Mouse (Mus musculus) embryonic facial prominence, embryonic 11.5 days (tissue): ENCODE data around the gene Dglucy. TPM values are rescaled to one million over a fixed set of nuclear protein-coding genes. Genes with fewer than 3 reads are reported as not detected.

ENCODE experiments used
- ATAC-seq: fragments of 200-750 bp; cut with Nextera tagmentation; replicated peaks from 2 replicates; pipeline ENCODE4 v1.8.0; 2017; ENCODE audit warnings: low read depth; ENCODE audit not compliant: insufficient number of reproducible peaks, low FRiP score, low TSS enrichment
- DNase-seq: peaks from one replicate; pipeline ENCODE4 v3.0.0-alpha.2; 2015; ENCODE audit warnings: low spot score
- H3K27ac ChIP-seq: fragments of 300-500 bp; sonication (generic); replicated peaks from 2 replicates; pipeline ENCODE4 v1.5.1; 2014; ENCODE audit warnings: mild to moderate bottlenecking, low read depth, low read length, control low read depth
- H3K27me3 ChIP-seq: fragments of 300-500 bp; sonication (generic); 2 replicates; pipeline ENCODE4 v1.6.1; 2014; ENCODE audit warnings: mild to moderate bottlenecking, low read length, moderate library complexity, mixed read lengths; ENCODE audit not compliant: control insufficient read depth, insufficient read depth
- H3K36me3 ChIP-seq: fragments of 300-500 bp; sonication (generic); replicated peaks from 2 replicates; pipeline ENCODE4 v1.6.1; 2014; ENCODE audit warnings: low read depth, mild to moderate bottlenecking, low read length, moderate library complexity, mixed read lengths; ENCODE audit not compliant: control insufficient read depth, insufficient read depth
- H3K4me1 ChIP-seq: fragments of 300-500 bp; sonication (generic); 2 replicates; pipeline ENCODE4 v1.6.1; 2014; ENCODE audit warnings: low read length, mixed read lengths; ENCODE audit not compliant: control insufficient read depth, insufficient read depth
- H3K4me2 ChIP-seq: fragments of 300-500 bp; sonication (generic); 2 replicates; pipeline ENCODE4 v1.6.1; 2014; ENCODE audit warnings: low read depth, mild to moderate bottlenecking, control low read depth, low read length, moderate library complexity
- H3K4me3 ChIP-seq: fragments of 300-500 bp; sonication (generic); 2 replicates; pipeline ENCODE4 v1.5.1; 2014; ENCODE audit warnings: low read depth, low read length, control low read depth
- H3K9ac ChIP-seq: fragments of 300-500 bp; sonication (generic); replicated peaks from 2 replicates; pipeline ENCODE4 v1.6.1; 2014; ENCODE audit warnings: mild to moderate bottlenecking, control low read depth, low read length
- H3K9me3 ChIP-seq: fragments of 300-500 bp; sonication (generic); replicated peaks from 2 replicates; pipeline ENCODE4 v1.6.1; 2016; ENCODE audit warnings: mild to moderate bottlenecking, low read length, inconsistent platforms, mixed read lengths; ENCODE audit not compliant: control insufficient read depth
- WGBS: fragments of 180-500 bp; shearing (Covaris S2); extraction: QIAGEN DNeasy Blood & Tissue Kit; methylation state at CpG from one replicate; pipeline ENCODE4 v1.1.7; 2014; 5-methylcytosine and 5-hydroxymethylcytosine counted together
- polyA plus RNA-seq: library from polyadenylated mRNA; unstranded; fragments of >200 nt; fragmentation: Nextera tagmentation; extraction: Ambion mirVana; gene quantifications from 2 replicates; pipeline ENCODE4 v1.2.1, GENCODE M21; 2014

Dglucy gene
- polyA plus RNA-seq, 1 experiment from 2014 or later, result 1.2 TPM

- Histone ChIP-seq H3K9me3 (no peaks in the 10 kb centered on the region), H3K4me2 (no peak overlapping the region), H3K4me1 (no peaks in the 10 kb centered on the region), H3K27ac (no peak overlapping the region), H3K36me3 (no peaks in the 10 kb centered on the region), H3K4me3 (no peak overlapping the region), H3K27me3 (no peaks in the 10 kb centered on the region), H3K9ac (no peak overlapping the region)
- no peak for ATAC-seq
- no peak for DNase-seq
- 74% methylated on average over 6 of the region's 6 CpGs for whole genome bisulfite sequencing
Observed at GRCm38 (mm10) chr12:100839926-100840325, 61.1 kb downstream of the Dglucy start.

DNA sequence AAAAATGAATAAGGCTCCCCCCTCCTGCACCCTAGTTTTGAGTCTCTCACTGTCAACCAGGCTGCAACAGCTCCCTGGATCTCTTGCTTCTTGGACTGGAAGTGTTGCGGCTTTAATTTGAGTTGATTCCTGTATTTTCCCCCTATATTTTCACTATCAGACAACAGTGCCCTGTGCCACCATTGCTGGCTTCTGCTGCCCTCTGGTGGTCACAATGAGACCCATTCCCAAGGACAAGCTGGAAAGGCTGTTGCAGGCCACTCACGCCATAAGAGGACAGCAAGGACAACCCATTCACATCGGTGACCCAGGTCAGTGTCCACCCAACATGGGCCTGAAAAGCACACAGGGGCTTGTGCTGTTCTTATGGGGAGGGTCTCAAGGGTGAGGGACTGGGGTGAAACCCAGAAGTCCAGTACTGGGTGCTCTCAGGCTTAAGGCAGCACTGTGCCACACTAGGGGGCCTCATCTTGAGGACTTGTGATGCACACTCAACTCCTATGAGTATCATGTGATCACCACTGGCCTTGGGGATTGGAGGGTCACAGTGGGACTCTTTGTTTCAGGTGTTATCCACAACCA, 62.4 kb downstream of the Dglucy start:
- Histone ChIP-seq H3K36me3 (no peaks in the 10 kb centered on the region), H3K4me3 (no peak overlapping the region), H3K4me2 (no peak overlapping the region), H3K9me3 (no peaks in the 10 kb centered on the region), H3K27ac (no peak overlapping the region), H3K4me1 (no peaks in the 10 kb centered on the region), H3K9ac (no peak overlapping the region), H3K27me3 (no peaks in the 10 kb centered on the region)
- ATAC-seq (peak; percentile 70), DNase-seq (peak; percentile 85)
- 23% methylated on average over 3 of the region's 3 CpGs for WGBS

DNA sequence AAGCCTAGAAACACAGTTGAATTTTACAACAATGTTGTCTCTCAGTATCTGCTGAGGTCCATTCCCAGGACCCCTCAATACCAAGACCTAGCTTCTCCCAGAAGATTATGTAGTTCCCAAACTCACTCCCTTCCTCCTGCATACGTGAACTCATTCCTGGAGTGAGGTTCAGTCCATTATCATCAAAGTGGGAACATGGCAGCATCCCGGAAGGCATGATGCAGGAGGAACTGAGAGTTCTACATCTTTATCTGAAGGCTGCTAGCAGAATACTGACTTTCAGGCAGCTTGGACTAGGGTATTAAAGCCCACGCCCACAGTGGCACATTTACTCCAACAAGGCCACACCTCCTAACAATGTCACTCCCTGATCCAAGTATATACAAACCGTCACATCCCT, 64.3 kb downstream of the Dglucy start:
- no peak overlapping the region for H3K9ac ChIP-seq
- 81% methylated on average over 4 of the region's 4 CpGs for WGBS
- DNase-seq (no peak), ATAC-seq (no peak)
- H3K9me3 ChIP-seq, result no peaks in the 10 kb centered on the region
- H3K27ac ChIP-seq, result no peak overlapping the region
- no peak overlapping the region for H3K4me2 ChIP-seq
- H3K36me3 ChIP-seq, result no peaks in the 10 kb centered on the region
- H3K4me1 ChIP-seq, result no peaks in the 10 kb centered on the region
- H3K27me3 ChIP-seq, result no peaks in the 10 kb centered on the region
- H3K4me3 ChIP-seq, result no peak overlapping the region

GRCm38 (mm10) chr12:100844546-100844945, 65.7 kb downstream of the Dglucy start:
- Histone ChIP-seq H3K27ac (no peak overlapping the region), H3K4me2 (no peak overlapping the region), H3K9me3 (no peaks in the 10 kb centered on the region), H3K36me3 (no peaks in the 10 kb centered on the region), H3K4me1 (no peaks in the 10 kb centered on the region), H3K9ac (no peak overlapping the region), H3K27me3 (no peaks in the 10 kb centered on the region), H3K4me3 (no peak overlapping the region)
- ATAC-seq (no peak), DNase-seq (no peak)
- WGBS, result 85% methylated on average over 7 of the region's 7 CpGs

- 28% methylated on average over 2 of the region's 2 CpGs for WGBS
- no peak overlapping the region for H3K4me2 ChIP-seq
- H3K36me3 ChIP-seq, result no peaks in the 10 kb centered on the region
- H3K27me3 ChIP-seq, result no peaks in the 10 kb centered on the region
- ATAC-seq (no peak), DNase-seq (no peak)
- no peak overlapping the region for H3K4me3 ChIP-seq
- no peak overlapping the region for H3K9ac ChIP-seq
- no peaks in the 10 kb centered on the region for H3K4me1 ChIP-seq
- no peaks in the 10 kb centered on the region for H3K9me3 ChIP-seq
- H3K27ac ChIP-seq, result no peak overlapping the region
Observed at GRCm38 (mm10) chr12:100845829-100846228, 67.0 kb downstream of the Dglucy start.

DNA sequence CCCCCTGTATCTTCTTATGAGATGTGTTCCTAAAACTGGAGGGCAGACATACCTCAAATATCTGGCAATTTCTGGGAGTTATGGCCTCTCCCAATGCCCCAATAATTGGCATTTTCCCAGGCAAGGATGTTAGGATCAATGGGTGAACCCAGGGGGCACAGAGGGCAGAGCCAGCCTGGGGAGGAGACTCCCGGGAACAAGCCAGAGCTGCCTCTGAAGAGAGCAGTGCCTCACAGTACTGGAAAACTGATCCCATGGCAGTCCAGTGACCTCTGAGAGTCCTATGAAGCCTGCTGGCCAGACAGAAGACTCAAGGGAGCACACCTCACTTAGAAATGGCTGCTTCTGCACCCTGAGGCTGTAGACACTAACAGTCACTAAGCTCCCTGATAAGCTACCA, 67.7 kb downstream of the Dglucy start:
- DNase-seq, result no peak
- Histone ChIP-seq H3K4me3 (no peak overlapping the region), H3K9ac (no peak overlapping the region), H3K27me3 (no peaks in the 10 kb centered on the region), H3K9me3 (no peaks in the 10 kb centered on the region), H3K36me3 (no peaks in the 10 kb centered on the region), H3K4me1 (no peaks in the 10 kb centered on the region), H3K4me2 (no peak overlapping the region), H3K27ac (no peak overlapping the region)
- WGBS, result 26% methylated on average over 1 of the region's 1 CpGs
- ATAC-seq, result no peak

DNA sequence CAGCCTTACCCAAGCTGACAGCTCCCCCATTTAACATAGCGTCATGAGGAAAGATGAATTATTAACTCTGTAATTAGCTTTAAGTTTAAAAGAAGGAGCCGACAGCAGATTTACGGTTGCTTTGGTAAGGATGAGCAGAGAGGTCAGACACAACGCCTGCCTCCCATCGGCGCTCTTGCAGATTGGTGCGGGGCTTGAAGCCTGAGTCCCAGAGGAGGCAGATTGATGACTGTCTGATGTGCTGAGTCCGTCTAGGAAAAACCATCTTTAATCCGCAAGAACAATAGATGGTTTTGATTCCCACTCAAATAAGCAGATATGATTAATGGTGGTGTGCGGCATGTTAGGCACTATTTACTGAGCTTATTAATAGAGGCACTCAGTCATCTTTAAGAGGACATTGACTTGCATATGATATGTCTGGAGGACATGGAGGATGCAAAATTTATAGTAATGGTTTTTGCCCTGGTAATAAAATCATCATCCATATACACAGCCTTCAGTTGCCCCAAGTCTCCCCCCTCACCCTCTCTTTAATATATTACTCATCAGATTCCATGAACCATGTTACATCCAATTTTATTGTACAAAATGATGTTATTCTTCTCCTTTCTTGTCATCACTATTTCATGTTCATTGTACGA, 68.7 kb downstream of the Dglucy start:
- H3K27ac ChIP-seq, result no peak overlapping the region
- H3K36me3 ChIP-seq, result no peaks in the 10 kb centered on the region
- ATAC-seq (no peak), DNase-seq (no peak)
- no peaks in the 10 kb centered on the region for H3K4me1 ChIP-seq
- no peaks in the 10 kb centered on the region for H3K27me3 ChIP-seq
- no peak overlapping the region for H3K4me2 ChIP-seq
- no peak overlapping the region for H3K9ac ChIP-seq
- no peak overlapping the region for H3K4me3 ChIP-seq
- WGBS, result 78% methylated on average over 11 of the region's 11 CpGs
- H3K9me3 ChIP-seq, result no peaks in the 10 kb centered on the region

DNA sequence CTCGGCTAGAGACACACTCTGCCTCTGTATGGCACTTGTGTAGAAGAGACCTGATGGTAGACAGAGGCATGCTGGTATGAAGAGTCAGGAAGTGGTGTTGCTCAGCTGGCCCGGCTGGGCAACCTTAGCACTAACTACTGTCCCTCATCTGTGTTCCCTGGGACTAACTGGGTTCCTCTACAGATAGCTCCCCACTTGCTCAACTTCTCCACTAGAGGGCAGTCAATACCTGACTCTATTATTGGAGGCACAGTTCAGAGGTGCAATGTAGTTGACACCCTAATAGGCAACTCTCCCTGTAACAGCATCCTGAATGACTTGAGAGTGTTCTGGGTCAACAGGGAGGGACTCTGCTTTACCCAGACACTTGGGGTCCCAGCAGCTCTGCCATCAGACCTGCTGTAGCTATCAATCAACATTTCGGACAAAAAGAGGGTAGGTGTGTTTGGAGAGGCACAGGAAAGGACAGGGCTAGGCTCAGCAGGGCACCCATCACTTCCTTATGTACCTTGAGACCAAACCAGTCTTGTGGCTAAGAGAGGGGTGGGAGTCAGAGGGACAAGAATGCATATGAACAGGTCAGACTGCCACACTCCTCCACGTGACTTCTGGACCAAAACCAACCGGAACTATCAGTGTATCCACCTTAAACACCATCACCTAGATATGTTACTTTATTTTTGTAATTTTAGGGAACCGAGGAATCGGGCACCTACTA, 70.7 kb downstream of the Dglucy start:
- no peak overlapping the region for H3K27ac ChIP-seq
- no peak overlapping the region for H3K9ac ChIP-seq
- no peaks in the 10 kb centered on the region for H3K27me3 ChIP-seq
- H3K36me3 ChIP-seq, result no peaks in the 10 kb centered on the region
- WGBS, result 77% methylated on average over 7 of the region's 7 CpGs
- peak; percentile 77 for DNase-seq
- H3K4me1 ChIP-seq, result no peaks in the 10 kb centered on the region
- H3K4me2 ChIP-seq, result no peak overlapping the region
- no peak overlapping the region for H3K4me3 ChIP-seq
- H3K9me3 ChIP-seq, result no peaks in the 10 kb centered on the region
- peak; percentile 52; the same call in 1 of the 2 replicates for ATAC-seq
